Mouse (Mus musculus) CD4-positive naive resting alpha-beta T cell, adult 76 days (primary cell): ENCODE results near the gene Ackr2. TPM values are rescaled to one million over a fixed set of nuclear protein-coding genes. Genes with fewer than 3 reads are reported as not detected.

Experiments
- total RNA-seq: library from RNA; stranded (reverse); gene quantifications from one replicate; pipeline ENCODE4 v1.2.4, GENCODE M21; 2023

The Ackr2 gene
- 2.1 TPM for total RNA-seq

DNA sequence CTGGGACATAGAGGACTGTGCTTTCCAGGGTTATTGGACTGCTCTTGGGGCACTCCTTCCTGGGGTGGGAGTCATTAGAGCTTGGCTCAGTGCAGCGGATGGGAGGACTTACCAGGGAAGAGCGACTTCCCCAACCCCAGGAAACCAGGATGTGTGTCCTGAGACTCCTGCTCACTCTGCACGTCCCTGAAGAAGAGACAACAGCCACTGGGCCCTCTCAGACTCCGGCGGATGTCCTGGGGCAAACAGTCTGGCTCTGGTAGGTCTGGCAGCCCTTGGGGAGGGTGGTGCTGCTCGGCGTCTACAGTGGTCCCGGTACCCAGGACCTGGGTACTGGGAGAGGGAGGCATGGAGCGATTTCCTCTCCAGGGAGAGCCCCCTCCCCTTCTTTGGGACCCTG, at the start of gene Ackr2:
TSS of gene Ackr2 (plus strand) at position 111 of the 400 bp plus-strand sequence.

DNA sequence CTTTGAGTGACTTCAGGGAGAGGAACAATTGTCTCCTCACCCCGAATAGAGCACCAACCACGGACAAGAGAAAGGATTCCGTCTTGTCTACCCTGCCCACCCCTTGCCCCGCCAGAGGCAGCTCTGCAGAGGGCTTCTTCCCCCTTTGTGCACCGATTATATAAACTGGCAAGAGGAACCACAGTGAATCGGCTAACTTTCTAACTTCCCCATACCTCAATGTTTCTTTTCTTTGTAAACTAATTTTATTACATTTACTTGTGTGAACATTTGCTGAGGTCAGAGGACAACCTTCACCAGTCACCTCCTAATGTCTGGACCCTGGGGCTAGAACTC, 40.0 kb upstream of the Ackr2 start, which contains the start of gene Higd1a:
TSS of gene Higd1a (minus strand) at position 210 of the 336 bp plus-strand sequence.

DNA sequence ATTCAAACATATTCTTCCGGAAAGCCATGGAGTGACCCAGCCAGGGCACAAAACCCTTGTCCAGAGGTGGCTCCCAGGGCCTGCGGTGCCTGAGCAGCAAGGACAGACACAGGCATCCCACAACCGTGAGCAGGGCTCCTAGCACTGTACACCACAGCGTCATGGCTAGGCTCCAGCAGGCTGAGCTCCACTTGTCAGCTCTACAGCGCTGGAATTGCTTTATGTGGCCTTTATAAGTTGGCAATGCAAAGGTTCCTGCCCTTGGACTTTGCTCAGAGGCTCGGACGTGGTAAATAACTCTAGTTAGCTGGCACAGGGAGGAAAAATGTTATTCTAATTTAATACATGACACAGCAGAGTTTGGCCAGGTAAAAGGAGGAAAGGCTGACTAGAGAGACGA, 17.9 kb downstream of the Ackr2 start, which contains the start of gene Cyp8b1:
TSS of gene Cyp8b1 (minus strand) at position 204 of the 400 bp plus-strand sequence.

DNA sequence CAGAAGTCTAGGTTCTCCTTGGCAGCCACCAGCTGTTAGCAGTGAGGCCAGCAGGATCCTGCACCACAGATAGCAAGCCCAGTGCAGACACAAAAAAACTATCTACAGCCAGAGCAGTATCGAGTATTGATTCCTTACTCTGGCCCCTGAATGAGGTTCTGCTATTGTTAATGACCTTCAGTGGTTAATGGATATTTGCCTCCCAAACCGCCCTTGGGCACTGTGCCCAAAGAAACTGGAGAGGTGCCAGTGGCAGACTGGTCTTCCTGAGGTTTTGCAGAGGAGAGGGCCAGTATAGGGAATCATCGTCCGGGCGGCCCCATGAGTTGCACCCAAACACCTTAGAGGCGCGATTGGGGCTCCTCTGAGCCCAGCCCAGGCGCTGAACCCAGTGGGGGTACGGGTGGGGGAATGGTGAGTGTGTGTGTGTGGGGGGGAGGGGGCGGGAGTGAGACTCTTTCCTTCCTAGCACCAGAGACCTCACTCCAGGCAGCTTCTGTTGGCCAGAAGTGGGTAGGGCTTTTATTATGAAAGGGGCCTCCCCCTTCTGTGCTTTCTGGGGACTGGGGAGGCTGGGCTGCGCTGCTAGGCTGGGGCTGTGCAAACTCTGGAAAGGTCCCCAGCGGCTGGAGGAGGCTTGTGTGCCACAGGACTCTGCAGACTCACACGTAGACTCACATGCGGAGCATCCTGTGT, 52.4 kb downstream of the Ackr2 start, which contains the start of gene Fam198a:
TSS of gene Fam198a (plus strand) at position 571 of the 696 bp plus-strand sequence.

Other genes with a start within 250 kb of the Ackr2 start
- gene Sec22c, start 192.9 kb upstream of the Ackr2 start, total RNA-seq, result 42.4 TPM
- 16.1 TPM for gene Ss18l2, start 188.0 kb upstream of the Ackr2 start, total RNA-seq
- gene Nktr, start 179.2 kb upstream of the Ackr2 start, total RNA-seq, result 305 TPM
- 0.73 TPM for gene Zfp651, start 139.0 kb upstream of the Ackr2 start, total RNA-seq
- gene Klhl40, start 120.7 kb upstream of the Ackr2 start, total RNA-seq, result not detected
- gene Hhatl, start 105.8 kb upstream of the Ackr2 start, total RNA-seq, result not detected
- 0.85 TPM for gene Ccdc13, start 58.9 kb upstream of the Ackr2 start, total RNA-seq
- gene Higd1a, start 40.0 kb upstream of the Ackr2 start, total RNA-seq, result 31.8 TPM
- not detected for gene Cyp8b1, start 17.9 kb downstream of the Ackr2 start, total RNA-seq
- not detected for gene Fam198a, start 52.6 kb downstream of the Ackr2 start, total RNA-seq
- 0.23 TPM for gene Pomgnt2, start 98.8 kb downstream of the Ackr2 start, total RNA-seq
- gene Snrk, start 218.9 kb downstream of the Ackr2 start, total RNA-seq, result 84.7 TPM